Mouse (Mus musculus) layer of hippocampus, postnatal 36 days (tissue): ENCODE measurements around the gene Pnmal1. TPM values are rescaled to one million over a fixed set of nuclear protein-coding genes. Genes with fewer than 3 reads are reported as not detected.

ENCODE experiments used
- DNase-seq, 2 experiments: peaks; one replicate each; pipeline ENCODE4 v3.0.0; 2022
- total RNA-seq, 2 experiments: library from RNA; stranded (reverse); gene quantifications; 2 replicates each; pipeline ENCODE4 v1.2.3; 2021

Gene Pnmal1
- total RNA-seq: 100 to 1,000 TPM; 119 to 124 TPM

DNA sequence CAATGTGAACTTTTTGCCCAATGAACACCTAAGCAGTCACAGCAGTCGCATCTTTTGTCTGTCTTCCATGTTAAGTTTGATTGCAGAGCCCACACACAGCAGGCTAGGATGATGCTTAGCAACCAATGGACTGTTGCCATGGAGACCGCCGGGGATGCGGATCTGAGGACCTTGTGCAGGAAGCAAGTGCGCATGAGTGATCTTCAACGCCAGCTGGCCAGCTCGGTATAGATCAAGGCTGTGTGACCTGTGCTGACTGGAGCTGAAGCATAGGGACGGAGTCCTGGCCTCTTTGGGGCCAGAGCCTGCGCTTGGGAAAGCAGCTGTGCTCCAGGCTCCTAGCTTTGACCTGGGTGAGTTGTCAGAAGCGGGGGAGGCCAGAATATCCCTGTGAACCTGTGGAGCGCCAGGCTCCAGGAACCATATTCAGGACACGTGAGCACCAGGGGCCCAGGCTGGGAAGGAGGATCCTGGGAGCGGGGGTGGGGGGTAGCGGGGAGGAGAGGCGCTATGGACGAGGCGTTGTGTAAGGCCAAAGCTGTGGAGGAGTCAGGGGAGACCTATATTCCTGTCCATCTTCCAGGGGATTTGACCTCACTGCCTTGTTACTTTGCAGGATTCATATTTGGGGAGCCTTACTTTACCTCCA is at the start of gene Pnmal1:
Gene Pnmal1, plus strand, starts transcription at position 141 of the 649 bp plus-strand sequence.
- peak; percentile 89 for DNase-seq

DNA sequence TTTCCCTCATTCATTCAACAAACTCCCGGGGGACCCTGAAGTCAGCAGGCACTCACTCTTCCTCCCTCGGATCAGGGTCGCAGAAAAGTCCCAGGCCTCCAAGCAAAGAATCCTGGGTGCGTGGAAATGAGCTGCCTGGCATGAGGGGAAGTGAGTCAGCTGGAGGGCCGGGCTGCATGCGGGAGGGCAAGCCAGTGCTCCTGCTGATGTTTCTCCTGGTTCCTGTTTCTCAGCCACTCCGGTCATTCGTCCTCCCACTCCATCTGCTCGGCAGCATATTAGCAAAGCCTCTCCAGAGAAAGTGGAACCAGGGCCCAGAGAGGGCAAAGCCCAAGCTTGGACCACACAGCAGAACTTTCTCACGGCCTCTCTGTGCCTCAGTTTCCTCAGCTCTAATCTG is 49.6 kb upstream of the Pnmal1 start:
- DNase-seq: no peak

DNA sequence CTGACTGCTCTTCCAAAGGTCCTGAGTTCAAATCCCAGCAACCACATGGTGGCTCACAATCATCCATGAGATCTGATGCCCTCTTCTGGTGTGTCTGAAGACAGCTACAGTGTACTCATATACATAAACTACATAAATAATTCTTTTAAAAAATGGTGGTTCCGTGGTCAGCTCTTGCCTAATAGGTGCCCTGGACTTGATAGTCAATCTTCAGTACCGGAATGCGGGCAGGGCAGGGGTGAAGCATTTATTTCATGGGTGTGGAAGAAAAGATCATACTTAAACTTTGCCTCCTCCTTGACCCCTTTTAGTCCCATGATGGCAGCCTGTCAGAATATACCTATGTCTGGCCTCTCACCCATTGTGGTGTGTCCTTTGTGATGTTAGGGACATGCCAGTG is 47.6 kb upstream of the Pnmal1 start:
- no peak for DNase-seq

DNA sequence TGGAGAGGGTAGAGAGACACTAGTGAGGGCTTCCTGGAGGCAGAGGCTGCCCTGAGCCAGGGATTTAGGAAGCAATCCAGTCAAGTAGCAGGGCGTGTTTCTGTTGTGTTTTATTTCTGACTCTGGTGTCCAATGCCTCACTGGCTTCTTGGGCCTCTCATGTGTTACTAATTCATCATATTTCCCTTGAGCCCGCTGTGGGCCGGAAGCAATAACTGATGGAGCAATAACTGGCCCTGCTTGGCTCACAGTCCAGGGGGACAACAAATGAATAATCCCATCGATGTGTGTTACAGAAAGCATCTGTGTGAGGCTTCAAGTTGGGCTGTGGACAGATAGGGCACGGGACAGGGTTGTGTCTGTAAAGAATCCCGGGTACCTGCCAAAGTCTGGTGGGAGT is 47.1 kb upstream of the Pnmal1 start:
- no peak for DNase-seq

DNA sequence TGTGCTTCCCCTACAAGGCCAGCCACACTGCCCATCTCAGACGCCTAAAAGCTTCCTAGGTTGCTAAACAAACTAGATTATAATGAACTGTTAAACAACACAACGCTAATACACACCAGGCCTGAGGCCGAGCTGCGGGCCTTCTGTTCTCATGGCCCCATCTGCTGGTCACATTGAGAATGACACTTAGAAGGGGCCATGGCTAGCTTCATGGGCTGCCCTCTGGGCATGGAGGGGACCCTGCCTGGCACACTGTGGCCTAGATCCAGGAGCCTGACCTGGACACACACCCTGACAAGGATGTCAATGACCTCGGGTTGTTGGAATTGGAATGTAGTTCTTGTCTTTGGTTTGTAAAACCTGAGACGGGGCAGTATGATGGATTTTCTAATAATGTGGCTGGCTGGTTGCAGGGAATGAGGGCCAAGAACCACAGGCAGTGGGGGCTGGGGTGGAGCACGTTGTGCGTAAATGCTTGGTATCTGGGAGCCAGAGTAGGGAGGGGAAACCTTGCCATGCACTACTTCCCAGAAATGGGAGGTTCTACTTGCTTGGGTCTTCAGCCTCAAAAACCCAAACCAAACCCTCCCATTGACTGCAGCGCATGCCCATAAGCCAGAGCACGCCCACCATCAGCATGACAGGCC is 45.5 kb upstream of the Pnmal1 start:
- peak; percentile 69 to 71 for DNase-seq

DNA sequence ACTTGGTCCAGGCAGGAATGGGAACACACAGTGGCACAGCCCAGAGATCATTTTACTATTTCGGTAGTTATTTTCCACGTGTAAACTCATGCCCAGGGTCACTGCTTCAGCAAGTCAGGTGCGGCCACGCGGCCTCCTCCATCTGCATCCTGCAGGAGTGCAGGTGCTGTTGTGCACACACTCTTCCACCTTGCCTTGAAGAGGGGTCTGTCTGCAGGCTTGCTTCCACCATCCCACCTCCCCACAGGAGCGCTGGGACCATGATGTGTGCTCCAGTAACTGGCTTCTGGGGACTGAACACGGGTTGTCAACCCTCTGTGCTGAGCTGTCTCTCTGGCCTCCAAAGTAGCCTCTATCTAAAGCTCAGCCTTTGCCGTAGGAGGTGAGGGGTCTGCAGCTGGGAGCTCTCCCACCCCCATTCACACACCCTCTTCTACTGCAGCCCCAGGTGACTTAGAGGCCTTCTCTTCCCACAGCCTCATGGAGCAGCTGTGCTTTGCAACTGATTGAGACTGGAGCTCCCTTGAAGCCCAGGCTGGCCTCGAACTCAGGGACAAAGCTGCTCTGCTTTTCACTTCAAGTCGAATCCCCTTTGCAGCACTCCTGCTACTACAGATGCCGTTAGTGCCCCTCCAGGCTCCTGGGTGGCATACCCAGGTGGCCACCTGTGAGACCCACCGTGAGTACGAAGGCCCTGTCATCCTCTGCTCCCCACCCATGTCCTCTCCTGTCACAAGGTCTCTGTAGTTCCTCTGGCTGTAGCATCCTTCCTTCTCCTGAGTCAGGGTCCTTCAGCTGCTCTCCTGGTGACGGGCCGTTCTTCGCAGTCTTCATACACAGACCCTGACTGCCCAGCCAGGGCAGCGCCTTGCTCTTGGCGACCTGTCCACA is 44.8 kb upstream of the Pnmal1 start:
- no peak for DNase-seq

DNA sequence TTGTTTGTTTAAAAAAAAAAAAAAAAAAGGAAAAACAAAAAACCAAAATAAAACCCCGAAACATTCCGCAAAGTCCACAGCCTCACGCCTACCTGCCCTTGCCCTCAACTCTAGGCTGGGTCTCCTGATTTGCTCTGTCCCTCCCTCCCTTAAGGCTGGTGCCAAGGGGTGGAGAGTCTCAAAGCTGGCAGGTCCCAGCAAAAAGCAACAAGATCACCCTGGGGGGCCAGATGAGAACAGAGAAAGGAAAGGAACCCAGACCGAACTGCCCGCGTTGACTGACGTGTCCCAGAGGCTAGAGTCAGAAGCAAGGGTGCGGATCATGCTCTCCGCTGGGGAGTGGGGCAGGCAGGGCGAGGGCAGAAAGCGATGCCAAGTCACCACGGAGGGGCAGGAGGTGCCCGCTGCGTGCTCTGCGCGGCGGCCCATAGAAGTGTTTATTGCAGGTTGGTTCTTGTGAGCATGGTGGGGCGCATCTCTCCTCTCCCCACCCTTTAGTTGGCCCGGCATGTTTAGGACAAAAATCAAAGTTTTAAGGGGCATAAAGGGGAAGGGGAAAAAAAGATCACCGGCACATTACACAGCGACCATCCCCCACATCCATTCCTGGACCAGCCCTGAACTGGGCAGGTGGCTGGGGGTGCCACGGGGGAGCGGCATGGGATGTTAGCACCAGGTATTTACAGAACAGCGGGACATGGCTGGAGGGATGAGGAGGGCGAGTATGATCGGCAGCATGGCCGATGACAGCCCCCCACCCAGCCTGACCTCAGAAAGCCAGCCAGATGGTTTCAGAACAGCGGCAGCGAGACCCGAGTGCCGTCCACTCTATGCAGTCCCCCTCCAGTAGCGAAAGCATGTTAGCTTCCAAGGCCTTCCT is 43.8 kb upstream of the Pnmal1 start:
- no peak for DNase-seq

- peak; percentile 29 to 33 for DNase-seq
Observed at GRCm38 (mm10) chr7:16916342-16917265, 42.9 kb upstream of the Pnmal1 start.

- DNase-seq: no peak
Observed at GRCm38 (mm10) chr7:16917447-16917846, 42.0 kb upstream of the Pnmal1 start.

DNA sequence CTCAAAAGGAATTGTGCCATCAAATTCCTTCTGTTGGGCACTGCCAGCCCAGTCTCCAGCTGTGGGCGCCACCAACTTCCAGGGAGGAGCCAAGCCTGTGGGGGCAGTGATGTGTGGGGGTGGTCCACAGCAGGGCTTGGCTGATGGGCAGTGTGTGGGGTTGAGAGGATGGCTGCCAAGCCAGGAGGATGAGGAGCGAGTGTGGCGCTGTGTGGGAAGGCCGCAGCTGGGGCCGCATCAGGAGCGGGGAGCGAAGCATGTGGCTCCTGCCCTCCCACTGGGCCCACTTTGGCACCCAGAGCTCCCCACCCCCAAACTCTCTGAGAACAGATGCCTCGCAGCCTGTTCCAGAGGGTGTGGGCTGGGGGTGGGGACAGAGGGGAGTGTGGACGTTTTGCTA is 41.5 kb upstream of the Pnmal1 start:
- DNase-seq: peak; percentile 75 to 77

DNA sequence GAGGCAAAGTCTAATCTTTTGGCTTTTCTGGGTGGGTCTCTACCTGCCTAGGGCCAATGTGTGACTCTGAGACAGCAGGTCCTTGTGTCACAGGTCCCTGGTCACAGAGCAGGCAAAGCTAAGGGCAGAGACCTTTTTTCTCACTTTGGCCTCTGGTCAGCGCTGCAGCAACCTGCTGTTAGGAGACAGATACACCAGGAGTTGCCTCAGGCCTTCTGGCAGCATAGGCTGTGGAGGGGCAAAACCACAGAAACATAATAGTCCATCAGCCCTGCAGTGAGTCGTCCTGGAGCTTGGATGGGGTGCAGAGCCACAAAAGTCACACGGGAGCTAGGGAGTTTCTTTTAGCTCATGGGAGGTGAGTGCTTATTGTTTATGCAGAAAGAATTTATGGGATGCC is 40.8 kb upstream of the Pnmal1 start:
- DNase-seq: no peak

GRCm38 (mm10) chr7:16919395-16920149 is 39.9 kb upstream of the Pnmal1 start:
- DNase-seq: peak in 1 of 2 experiments; percentile 32

DNA sequence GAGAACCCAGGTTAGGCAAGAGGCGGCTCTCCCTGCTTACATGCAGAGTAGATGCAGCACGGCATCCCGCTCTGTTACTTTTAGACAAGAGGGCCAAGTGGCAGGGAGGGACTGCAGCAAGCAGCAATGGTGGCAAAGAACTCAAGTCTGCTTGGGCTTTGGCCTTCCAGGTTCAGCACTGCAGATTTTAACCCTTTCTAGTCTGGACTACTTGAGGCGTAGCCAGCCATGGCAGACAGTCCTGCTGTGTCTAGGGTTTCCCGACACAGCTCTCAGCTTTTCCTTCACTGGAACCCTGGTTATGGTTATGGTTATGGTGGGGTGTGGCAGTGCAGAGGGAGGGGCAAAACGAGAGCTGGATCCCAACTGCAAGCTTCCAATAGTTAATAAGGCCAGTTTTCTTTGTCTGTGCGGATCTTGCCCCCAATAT is 39.3 kb upstream of the Pnmal1 start:
- DNase-seq: no peak

GRCm38 (mm10) chr7:16920818-16921791 is 38.4 kb upstream of the Pnmal1 start:
- peak; percentile 44 to 52 for DNase-seq

GRCm38 (mm10) chr7:16921881-16922335 is 37.6 kb upstream of the Pnmal1 start:
- no peak for DNase-seq

DNA sequence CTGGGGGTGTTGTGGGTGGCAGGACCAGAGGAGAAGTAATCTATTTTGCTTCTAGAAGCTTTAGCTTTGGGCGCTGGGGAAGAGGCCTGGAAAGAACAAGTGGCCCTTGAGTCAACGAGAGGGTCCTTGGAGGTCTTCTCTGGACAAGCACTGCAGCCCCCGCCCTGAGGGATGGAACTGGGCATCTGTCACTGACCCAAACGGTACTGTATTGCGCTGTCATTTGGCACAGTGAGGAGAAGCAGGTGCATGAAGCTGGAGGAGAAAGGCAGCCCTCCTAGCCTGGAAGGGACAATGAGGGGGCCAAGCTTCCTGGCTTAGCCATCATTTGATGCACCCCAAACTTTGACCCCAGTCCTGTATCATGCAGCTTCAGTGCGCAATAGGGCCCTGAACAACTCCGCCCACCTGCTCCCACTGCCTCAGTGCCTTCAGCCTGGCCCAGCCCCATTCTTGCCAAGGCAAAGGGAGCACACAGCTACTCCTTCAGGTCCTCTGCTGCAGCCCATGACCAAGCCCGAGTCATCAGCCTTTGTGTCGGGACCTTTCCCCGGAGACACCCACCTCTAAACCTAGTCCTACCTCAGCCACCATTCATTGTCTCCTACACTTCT is 37.0 kb upstream of the Pnmal1 start:
- DNase-seq: peak; percentile 38 to 66

- peak; percentile 50 to 55 for DNase-seq
Observed at GRCm38 (mm10) chr7:16923283-16924036, 36.0 kb upstream of the Pnmal1 start.
